Mouse (Mus musculus): Measurements from ENCODE around the gene 1810049J17Rik. TPM values are rescaled to one million over a fixed set of nuclear protein-coding genes. Genes with fewer than 3 reads are reported as not detected.

The 1810049J17Rik gene
- polyA plus RNA-seq, 1 experiment from 2014 or later: 0.80 TPM

Other genes with a start within 250 kb of the 1810049J17Rik start
- 124 and 125 TPM in 2 replicates for gene Zfr, start 204.1 kb downstream of the 1810049J17Rik start, polyA plus RNA-seq (2015; fragmentation: Nextera tagmentation; extraction: Ambion mirVana)
- 10.7 and 11.2 TPM in 2 replicates for gene Mtmr12, start 116.9 kb downstream of the 1810049J17Rik start, polyA plus RNA-seq (2015; fragmentation: Nextera tagmentation; extraction: Ambion mirVana)
- gene Golph3, start 449 bp downstream of the 1810049J17Rik start, polyA plus RNA-seq (2015; fragmentation: Nextera tagmentation; extraction: Ambion mirVana): 66.1 and 74.2 TPM in 2 replicates